ENCODE assay signal across 17 mouse cellular contexts in the genomic region with DNA sequence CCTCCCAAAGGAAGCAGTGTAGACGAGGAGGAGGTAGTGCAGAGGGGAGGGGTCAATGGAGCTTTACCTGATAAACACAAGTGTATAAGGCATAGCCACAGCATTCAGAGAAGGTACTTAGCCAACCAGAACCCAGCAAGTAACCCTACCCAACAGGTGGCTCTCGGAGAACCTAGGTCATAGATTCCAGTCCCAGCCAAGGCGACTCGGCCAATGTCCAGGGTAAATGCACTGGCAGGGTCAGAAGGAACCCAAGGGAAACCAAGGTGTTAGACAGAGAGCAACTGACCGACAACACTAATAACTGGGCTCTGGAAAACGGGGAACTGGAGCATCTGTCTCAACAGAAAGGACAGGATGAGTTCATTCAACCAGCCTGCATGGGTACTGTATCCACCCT. TPM values are rescaled to one million over a fixed set of nuclear protein-coding genes. Genes with fewer than 3 reads are reported as not detected.
DNase-seq lines count a peak whose midpoint lies in the region; ATAC-seq and TF ChIP-seq lines count a peak whose summit lies in the region.
"Had no signal": no experiment of that assay in that cellular context is flagged by ENCODE, and none has a peak within 500 bp of the region (broad histone marks: within the 10 kb centered on the region; RNA-seq: fewer than 3 reads in every experiment).

No protein-coding gene starts in this region.

- H3K27me3 ChIP-seq in liver, embryonic 12.5 days (replicated peaks), result no peaks in the 10 kb centered on the region
- H3K27me3 ChIP-seq in stomach, embryonic 14.5 days (ENCODE audit: control insufficient read depth, insufficient read depth, low read length), result no peaks in the 10 kb centered on the region
- no peaks in the 10 kb centered on the region for H3K27me3 ChIP-seq in forebrain, embryonic 15.5 days
- H3K27me3 ChIP-seq: forebrain, embryonic 12.5 days had no signal

- peaks cover 26% of the 10 kb centered on the region for H3K4me1 ChIP-seq in liver, embryonic 12.5 days
- 0 out of 2 replicates have a peak, but pooled peaks cover 11% of the 10 kb centered on the region for H3K4me1 ChIP-seq in stomach, embryonic 14.5 days (ENCODE audit: control insufficient read depth, insufficient read depth, low read length)
- H3K4me1 ChIP-seq in forebrain, embryonic 15.5 days, result no peaks in the 10 kb centered on the region

- H3K9me3 ChIP-seq in liver, embryonic 12.5 days (replicated peaks), result no peaks in the 10 kb centered on the region
- H3K9me3 ChIP-seq in stomach, embryonic 14.5 days (ENCODE audit: control insufficient read depth, low read depth, low read length), result no peaks in the 10 kb centered on the region
- H3K9me3 ChIP-seq in forebrain, embryonic 15.5 days, result no peaks in the 10 kb centered on the region
- H3K9me3 ChIP-seq: forebrain, embryonic 12.5 days had no signal

- peak overlapping the region; percentile 41 for H3K4me2 ChIP-seq in liver, embryonic 12.5 days
- peak overlapping the region; percentile 35; the same call in 1 of the 2 replicates for H3K4me2 ChIP-seq in stomach, embryonic 14.5 days (replicated peaks; ENCODE audit: low read depth, low read length)
- no peak overlapping the region for H3K4me2 ChIP-seq in forebrain, embryonic 15.5 days (replicated peaks)
- H3K4me2 ChIP-seq: forebrain, embryonic 12.5 days had no signal

- ATAC-seq in liver, embryonic 12.5 days, result no peak
- ATAC-seq in stomach, embryonic 14.5 days (ENCODE audit: insufficient number of reproducible peaks, insufficient read depth, low FRiP score, low read depth), result no peak
- no peak for ATAC-seq in forebrain, embryonic 15.5 days (replicated peaks)
- ATAC-seq: hindbrain, embryonic 16.5 days had no signal

- no peaks in the 10 kb centered on the region for H3K36me3 ChIP-seq in liver, embryonic 12.5 days
- 0 out of 2 replicates have a peak, but pooled peaks cover 4% of the 10 kb centered on the region for H3K36me3 ChIP-seq in stomach, embryonic 14.5 days (ENCODE audit: control insufficient read depth, insufficient read depth, low read length)
- peaks cover 37% of the 10 kb centered on the region; the same call in 1 of the 2 replicates for H3K36me3 ChIP-seq in forebrain, embryonic 15.5 days
- H3K36me3 ChIP-seq: forebrain, embryonic 12.5 days had no signal

- peak overlapping the region; percentile 61; the same call in 1 of the 2 replicates for H3K27ac ChIP-seq in layer of hippocampus, adult 2 months
- H3K27ac ChIP-seq in liver, embryonic 12.5 days, result no peak overlapping the region
- no peak overlapping the region for H3K27ac ChIP-seq in stomach, embryonic 14.5 days (ENCODE audit: low read length)
- H3K27ac ChIP-seq in forebrain, embryonic 15.5 days (replicated peaks), result no peak overlapping the region
- H3K27ac ChIP-seq: forebrain, embryonic 12.5 days had no signal

- intact Hi-C loops in gastrocnemius, postnatal 14 days (cut with DNase I; ENCODE audit: low total_unique reads), result no loop called here

- WGBS in liver, embryonic 12.5 days (ENCODE audit: insufficient replicate concordance), result 69% methylated on average over 6 of the region's 6 CpGs
- 80% methylated on average over 6 of the region's 6 CpGs for WGBS in stomach, embryonic 14.5 days
- WGBS in forebrain, embryonic 15.5 days, result 92% methylated on average over 6 of the region's 6 CpGs

- TF ChIP-seq CTCF in layer of hippocampus, adult 2 months (conservative IDR thresholded peaks at IDR 0.05), result no peak

- peak; percentile 63 for DNase-seq in gastrocnemius, adult 18-20 months (ENCODE audit: low spot score)
- no peak for DNase-seq in gastrocnemius, postnatal 14 days
- DNase-seq in layer of hippocampus, adult 2 months (ENCODE audit: low spot score in 2 of 2), result no peak
- no peak for DNase-seq in layer of hippocampus, postnatal 36 days
- no peak for DNase-seq in lung, postnatal 25 days (ENCODE audit: low spot score)
- DNase-seq: adrenal gland, postnatal 25 days; cerebellum, adult 9-11 months; embryo, embryonic 11 days; heart, postnatal 36 days; lung, postnatal 4 days; right cerebral cortex, postnatal 25 days; thymus, postnatal 25 days had no signal

- no peak overlapping the region for H3K9ac ChIP-seq in liver, embryonic 12.5 days
- H3K9ac ChIP-seq in stomach, embryonic 14.5 days (replicated peaks; ENCODE audit: low read depth, low read length), result no peak overlapping the region
- H3K9ac ChIP-seq in forebrain, embryonic 15.5 days (replicated peaks), result no peak overlapping the region
- H3K9ac ChIP-seq: forebrain, embryonic 12.5 days had no signal

- H3K4me3 ChIP-seq in layer of hippocampus, adult 2 months, result no peak overlapping the region
- 0 out of 2 replicates have a peak overlapping the region, but pooled peaks have one; percentile 38 for H3K4me3 ChIP-seq in liver, embryonic 12.5 days
- peak overlapping the region; percentile 1; the same call in 1 of the 2 replicates for H3K4me3 ChIP-seq in stomach, embryonic 14.5 days (ENCODE audit: low read depth, low read length)
- no peak overlapping the region for H3K4me3 ChIP-seq in forebrain, embryonic 15.5 days
- H3K4me3 ChIP-seq: forebrain, embryonic 12.5 days had no signal

RNA-seq across cellular contexts. Expression of a gene that starts 55.8 kb away (rescaled TPM):
- 1 to 10 TPM; 1.1 to 2.3 TPM for total RNA-seq in gastrocnemius, adult 18-20 months (2021)
- 1 to 10 TPM; 2.5 to 4.2 TPM for total RNA-seq in gastrocnemius, postnatal 14 days (2021)
- 100 to 1,000 TPM; 254 to 266 TPM for total RNA-seq in layer of hippocampus, adult 2 months (2021)
- 100 to 1,000 TPM; 249 to 260 TPM for total RNA-seq in layer of hippocampus, postnatal 36 days (2021)
- polyA plus RNA-seq in liver, embryonic 12.5 days (2016; fragmentation: Nextera tagmentation; extraction: Ambion mirVana), result 0.12 and 0.55 TPM in 2 replicates
- 7.9 and 8.0 TPM in 2 replicates for polyA plus RNA-seq in stomach, embryonic 14.5 days (2014; fragmentation: Nextera tagmentation; extraction: Ambion mirVana)
- polyA plus RNA-seq in forebrain, embryonic 15.5 days (2015; fragmentation: Nextera tagmentation; extraction: Ambion mirVana), result 89.7 and 90.5 TPM in 2 replicates

Comparison
In these comparisons a context has a peak if more than half of its experiments do, and no peak if none do; other contexts are left out.
1. H3K4me3 ChIP-seq: peak in liver, embryonic 12.5 days (single experiment) and stomach, embryonic 14.5 days (single experiment); none in layer of hippocampus, adult 2 months (single experiment) and forebrain, embryonic 15.5 days (single experiment).
2. RNA of a gene that starts 55.8 kb away (total RNA-seq): 254 to 266 TPM in layer of hippocampus, adult 2 months and 249 to 260 TPM in layer of hippocampus, postnatal 36 days; 2.5 to 4.2 TPM in gastrocnemius, postnatal 14 days and 1.1 to 2.3 TPM in gastrocnemius, adult 18-20 months; every median in the first group is over 10 times any median in the second.